Mouse (Mus musculus): ENCODE data around the gene Pdxp.

DNA sequence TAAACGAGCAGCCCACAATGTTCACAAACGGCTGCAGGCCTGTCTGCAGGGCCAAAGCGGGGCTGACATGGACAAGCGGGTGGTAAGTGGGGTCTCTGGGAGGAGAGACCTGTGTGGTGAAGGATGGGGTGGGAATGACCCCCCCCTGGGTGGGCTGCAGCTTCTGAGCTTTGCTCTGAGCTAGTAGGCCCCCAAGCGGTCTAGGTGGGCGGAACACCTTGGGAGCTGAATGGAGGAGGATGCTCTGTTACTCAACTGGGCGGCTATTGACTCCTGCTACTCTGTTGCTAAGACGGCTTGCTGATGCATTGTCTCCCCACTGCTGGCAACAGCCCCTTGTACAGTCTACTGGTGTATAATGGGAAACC, 12.3 kb upstream of the Pdxp start:
- TF ChIP-seq EP300 (optimal IDR thresholded peaks at IDR 0.05) (no peak), CTCF (IDR thresholded peaks at IDR 0.05; ENCODE audit: low read depth) (peak; percentile 38)
